Mouse (Mus musculus) forebrain, embryonic 16.5 days (tissue): Measurements from ENCODE around the gene Nell1. TPM values are rescaled to one million over a fixed set of nuclear protein-coding genes. Genes with fewer than 3 reads are reported as not detected.

Source experiments
- ATAC-seq: fragments of 200-750 bp; cut with Nextera tagmentation; 2 replicates; pipeline ENCODE4 v1.8.0; 2017; ENCODE audit warnings: mild to moderate bottlenecking, moderate library complexity
- H3K27ac ChIP-seq: fragments of 300-500 bp; sonication (generic); 2 replicates; pipeline ENCODE4 v1.5.1; 2014; ENCODE audit warnings: low read length, control low read depth
- H3K27me3 ChIP-seq: fragments of 300-500 bp; sonication (generic); replicated peaks from 2 replicates; pipeline ENCODE4 v1.6.1; 2014; ENCODE audit warnings: low read length; ENCODE audit not compliant: control insufficient read depth, insufficient read depth
- H3K36me3 ChIP-seq: fragments of 300-500 bp; sonication (generic); 2 replicates; pipeline ENCODE4 v1.6.1; 2014; ENCODE audit not compliant: control insufficient read depth, insufficient read depth
- H3K4me1 ChIP-seq: fragments of 300-500 bp; sonication (generic); replicated peaks from 2 replicates; pipeline ENCODE4 v1.6.1; 2014; ENCODE audit warnings: low read length; ENCODE audit not compliant: control insufficient read depth, insufficient read depth
- H3K4me2 ChIP-seq: fragments of 300-500 bp; sonication (generic); 2 replicates; pipeline ENCODE4 v1.6.1; 2014; ENCODE audit warnings: mild to moderate bottlenecking, low read length, control low read depth
- H3K4me3 ChIP-seq: fragments of 300-500 bp; sonication (generic); replicated peaks from 2 replicates; pipeline ENCODE4 v1.5.1; 2014; ENCODE audit warnings: mild to moderate bottlenecking, low read length, control low read depth
- H3K9ac ChIP-seq: fragments of 300-500 bp; sonication (generic); replicated peaks from 2 replicates; pipeline ENCODE4 v1.6.1; 2014; ENCODE audit warnings: low read depth, low read length, control low read depth
- H3K9me3 ChIP-seq: fragments of 300-500 bp; sonication (generic); 2 replicates; pipeline ENCODE4 v1.6.1; 2016; ENCODE audit warnings: low read length; ENCODE audit not compliant: control insufficient read depth
- whole genome bisulfite sequencing: fragments of 180-500 bp; shearing (Covaris S2); extraction: QIAGEN DNeasy Blood & Tissue Kit; methylation state at CpG from one replicate; pipeline ENCODE4 v1.1.7; 2014; 5-methylcytosine and 5-hydroxymethylcytosine counted together
- polyA plus RNA-seq: library from polyadenylated mRNA; unstranded; fragments of >200 nt; fragmentation: Nextera tagmentation; extraction: Ambion mirVana; gene quantifications from 2 replicates; pipeline ENCODE4 v1.2.1, GENCODE M21; 2015

Nell1 gene
- polyA plus RNA-seq, 1 experiment from 2014 or later, result 14.2 TPM

DNA sequence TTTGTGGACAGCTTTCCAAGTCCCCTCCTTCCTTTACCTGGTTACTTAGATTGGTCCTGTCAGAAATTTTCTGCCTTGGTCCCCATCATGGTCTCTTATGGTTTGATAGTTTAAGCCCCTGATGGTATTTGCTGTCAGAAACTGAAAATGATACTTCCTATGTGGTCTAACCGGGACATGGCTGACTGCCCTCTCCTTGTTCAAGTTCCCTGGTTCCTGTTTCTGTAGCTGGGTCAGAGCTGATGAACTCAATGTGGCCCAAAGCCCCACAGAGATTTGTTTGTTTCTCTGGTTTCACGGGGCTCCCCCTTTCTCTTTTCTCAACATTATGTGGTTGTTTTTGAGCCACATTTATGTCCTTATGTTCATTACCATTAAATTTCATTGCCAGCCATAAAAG, 30.6 kb downstream of the Nell1 start:
- no peak overlapping the region for H3K27ac ChIP-seq
- no peaks in the 10 kb centered on the region for H3K27me3 ChIP-seq
- no peak overlapping the region for H3K4me3 ChIP-seq
- no peaks in the 10 kb centered on the region for H3K9me3 ChIP-seq
- WGBS, result 70% methylated on average over 2 of the region's 2 CpGs
- H3K36me3 ChIP-seq, result no peaks in the 10 kb centered on the region
- no peak overlapping the region for H3K9ac ChIP-seq
- H3K4me2 ChIP-seq, result no peak overlapping the region
- no peaks in the 10 kb centered on the region for H3K4me1 ChIP-seq
- ATAC-seq, result no peak

DNA sequence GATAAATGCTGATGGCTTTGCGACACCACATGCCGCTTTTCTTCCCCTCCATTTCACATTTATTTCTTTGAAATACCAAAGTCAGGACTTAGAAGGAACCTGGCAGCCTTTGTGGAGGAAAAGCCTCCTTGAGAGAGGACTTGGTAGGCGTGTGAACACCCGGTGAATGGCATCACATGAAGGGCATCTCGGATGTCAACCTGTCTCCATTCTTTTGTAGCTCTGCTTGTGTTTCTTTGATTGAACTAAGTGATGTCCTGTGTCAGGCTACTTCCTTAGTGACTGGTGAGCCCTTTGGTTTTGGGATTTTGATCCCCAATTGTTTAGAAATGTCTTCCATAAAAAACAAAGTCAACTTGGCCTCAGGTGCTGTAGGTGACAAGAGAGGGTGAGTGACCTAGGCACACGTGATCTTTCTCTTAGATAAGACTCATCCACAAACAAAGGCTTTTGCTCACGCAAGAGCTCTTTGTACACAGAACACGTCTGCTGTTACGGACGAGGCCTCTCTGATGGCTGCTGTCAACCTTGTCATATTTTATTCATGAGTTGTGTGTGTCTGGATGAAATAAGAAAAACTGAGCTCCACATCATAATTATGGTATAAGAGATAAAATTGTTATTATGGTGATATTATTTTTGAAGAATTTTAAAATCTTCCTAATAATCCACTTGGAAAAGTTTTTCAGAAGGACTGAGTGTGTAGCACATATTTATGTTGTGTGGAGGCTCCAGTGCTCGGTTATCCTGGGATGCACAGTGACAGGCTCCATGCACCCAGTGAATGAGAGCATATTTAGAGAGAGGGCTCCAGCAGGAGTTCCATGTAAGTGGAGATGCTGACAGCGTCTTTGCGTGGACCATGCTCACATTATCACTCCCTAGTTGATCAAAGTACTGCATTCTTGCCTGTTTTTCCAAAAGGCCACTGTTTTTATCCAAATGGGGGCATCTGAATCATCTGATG, 60.8 kb downstream of the Nell1 start:
- H3K9ac ChIP-seq, result no peak overlapping the region
- no peak overlapping the region for H3K27ac ChIP-seq
- no peak overlapping the region for H3K4me2 ChIP-seq
- H3K27me3 ChIP-seq, result no peaks in the 10 kb centered on the region
- no peaks in the 10 kb centered on the region for H3K4me1 ChIP-seq
- 78% methylated on average over 13 of the region's 13 CpGs for WGBS
- no peaks in the 10 kb centered on the region for H3K9me3 ChIP-seq
- no peaks in the 10 kb centered on the region for H3K36me3 ChIP-seq
- no peak overlapping the region for H3K4me3 ChIP-seq
- ATAC-seq, result no peak

DNA sequence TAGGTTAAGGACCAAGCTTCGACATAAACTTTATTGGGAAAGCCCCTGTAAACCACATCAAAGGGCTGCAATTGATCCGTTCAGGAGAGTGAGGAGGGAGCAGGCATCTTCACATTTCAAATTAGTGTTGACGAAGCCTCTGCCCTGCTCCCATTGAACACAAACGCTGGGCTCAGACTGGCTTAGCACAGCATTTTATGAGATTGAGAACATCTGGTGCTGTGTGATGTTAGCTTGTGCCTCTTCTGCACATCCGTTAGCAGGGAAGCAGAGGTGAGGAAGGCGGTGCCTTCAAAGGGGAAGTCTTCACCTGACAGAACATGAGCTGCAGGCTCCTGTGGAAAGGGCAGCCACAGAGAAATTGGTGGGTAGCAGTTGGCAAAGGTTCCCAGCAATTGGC, 66.4 kb downstream of the Nell1 start:
- H3K4me1 ChIP-seq, result no peaks in the 10 kb centered on the region
- no peaks in the 10 kb centered on the region for H3K9me3 ChIP-seq
- no peaks in the 10 kb centered on the region for H3K27me3 ChIP-seq
- H3K9ac ChIP-seq, result no peak overlapping the region
- no peak for ATAC-seq
- 66% methylated on average over 6 of the region's 6 CpGs for WGBS
- H3K4me2 ChIP-seq, result no peak overlapping the region
- no peaks in the 10 kb centered on the region for H3K36me3 ChIP-seq
- no peak overlapping the region for H3K27ac ChIP-seq
- H3K4me3 ChIP-seq, result no peak overlapping the region

DNA sequence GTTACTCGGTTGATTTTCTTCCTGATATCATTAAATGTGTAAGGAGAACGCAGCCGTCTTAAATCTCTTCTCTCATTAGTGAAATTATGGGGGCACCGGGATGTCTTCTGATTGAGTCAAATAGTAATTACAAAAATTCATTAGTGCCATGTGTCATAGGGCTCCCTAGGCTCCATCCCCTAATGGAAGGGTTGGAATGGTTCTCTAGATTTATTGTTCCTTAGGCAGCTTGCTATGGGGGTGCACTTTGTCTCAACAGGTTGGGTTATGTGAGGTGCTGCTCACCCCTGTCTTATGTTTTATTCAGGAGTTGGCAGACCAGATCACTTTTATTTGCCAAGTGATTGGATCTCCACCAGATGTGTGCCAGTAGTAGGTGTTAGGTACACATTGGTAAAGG, 75.5 kb downstream of the Nell1 start:
- Histone ChIP-seq H3K27ac (no peak overlapping the region), H3K4me2 (no peak overlapping the region), H3K4me1 (no peaks in the 10 kb centered on the region), H3K36me3 (no peaks in the 10 kb centered on the region), H3K9ac (no peak overlapping the region), H3K9me3 (no peaks in the 10 kb centered on the region), H3K27me3 (no peaks in the 10 kb centered on the region), H3K4me3 (no peak overlapping the region)
- no peak for ATAC-seq
- 79% methylated on average over 4 of the region's 4 CpGs for WGBS

DNA sequence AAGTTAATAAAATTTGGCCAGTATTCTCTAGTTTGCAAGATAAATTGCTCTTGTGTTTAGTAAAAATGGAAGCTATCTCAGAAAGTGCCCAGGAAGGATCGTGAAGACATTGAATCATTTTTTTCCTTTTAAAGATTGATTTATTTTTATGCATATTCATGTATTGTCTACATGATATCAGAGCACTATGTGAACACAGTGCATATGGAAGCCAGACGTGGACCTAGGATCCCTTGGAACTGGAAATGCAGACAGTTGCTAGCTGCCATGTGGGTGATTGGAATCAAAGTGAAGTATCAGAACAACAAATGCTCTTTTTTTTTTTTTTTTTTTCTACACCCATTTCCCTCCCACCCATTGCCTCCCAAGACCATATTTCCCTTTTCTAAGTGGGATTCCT, 79.0 kb downstream of the Nell1 start:
- no peaks in the 10 kb centered on the region for H3K4me1 ChIP-seq
- ATAC-seq, result no peak
- H3K4me3 ChIP-seq, result no peak overlapping the region
- H3K36me3 ChIP-seq, result no peaks in the 10 kb centered on the region
- no peak overlapping the region for H3K4me2 ChIP-seq
- 83% methylated on average over 2 of the region's 2 CpGs for WGBS
- H3K27ac ChIP-seq, result no peak overlapping the region
- H3K9me3 ChIP-seq, result no peaks in the 10 kb centered on the region
- H3K9ac ChIP-seq, result no peak overlapping the region
- no peaks in the 10 kb centered on the region for H3K27me3 ChIP-seq

DNA sequence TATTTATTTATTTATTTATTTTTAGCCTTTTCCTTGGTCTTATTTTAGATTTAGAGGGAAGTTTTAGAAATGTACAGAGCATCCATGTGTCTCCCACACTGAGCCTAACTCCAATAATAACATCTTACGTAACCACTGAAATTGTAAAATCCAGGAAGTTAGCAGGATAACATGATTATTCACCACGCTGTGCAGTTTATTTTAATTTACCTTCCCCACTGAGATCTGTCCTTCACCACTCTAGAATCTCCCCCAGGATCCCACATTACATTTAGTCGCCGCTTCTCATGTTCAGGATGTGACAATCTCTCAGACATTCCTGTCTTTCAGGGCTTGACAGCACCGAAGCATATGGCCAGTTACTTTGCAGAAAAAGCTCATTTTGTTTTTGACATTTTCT, 119.8 kb downstream of the Nell1 start:
- ATAC-seq, result no peak
- WGBS, result 79% methylated on average over 5 of the region's 5 CpGs

DNA sequence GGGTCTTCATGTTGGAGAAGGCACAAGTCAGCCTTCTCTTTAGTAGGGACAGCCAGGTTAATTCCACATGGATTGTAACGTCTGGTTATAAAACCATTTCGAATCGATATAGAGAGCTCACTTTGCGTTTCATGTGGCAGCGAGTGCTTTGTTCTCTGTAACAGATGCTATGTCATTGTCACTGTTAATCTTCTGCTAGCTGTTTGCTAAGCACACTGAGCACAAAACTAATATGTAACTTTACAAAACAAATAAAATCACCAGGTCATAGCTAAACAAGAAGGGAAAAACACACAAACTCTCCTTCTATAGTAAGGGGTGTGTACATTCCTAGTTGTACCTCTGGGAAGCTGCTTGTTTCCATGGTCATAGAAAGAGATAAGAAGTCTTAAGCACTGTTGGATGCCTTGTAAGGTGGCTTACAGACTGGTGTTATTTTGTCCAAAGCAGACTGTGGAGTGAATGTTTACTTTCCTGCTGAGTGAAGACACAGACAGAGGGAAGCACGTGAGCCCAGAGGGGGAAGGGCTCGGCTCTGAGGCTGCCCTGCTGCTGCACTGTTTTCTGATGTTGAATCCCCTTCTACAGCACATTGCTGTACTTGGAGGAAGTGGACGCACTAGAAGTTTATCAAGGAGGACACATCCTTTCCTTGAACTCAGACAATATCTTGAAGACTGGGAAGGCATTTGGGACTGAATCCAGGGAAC, 131.1 kb downstream of the Nell1 start:
- H3K4me1 ChIP-seq, result no peaks in the 10 kb centered on the region
- ATAC-seq, result no peak
- H3K9ac ChIP-seq, result no peak overlapping the region
- H3K9me3 ChIP-seq, result no peaks in the 10 kb centered on the region
- H3K4me3 ChIP-seq, result no peak overlapping the region
- H3K4me2 ChIP-seq, result no peak overlapping the region
- 62% methylated on average over 8 of the region's 8 CpGs for WGBS
- H3K27ac ChIP-seq, result no peak overlapping the region
- no peaks in the 10 kb centered on the region for H3K36me3 ChIP-seq
- no peaks in the 10 kb centered on the region for H3K27me3 ChIP-seq

More for the DNA sequence above, 119.8 kb downstream of the Nell1 start:
- Histone ChIP-seq H3K27ac (no peak overlapping the region), H3K27me3 (no peaks in the 10 kb centered on the region), H3K36me3 (no peaks in the 10 kb centered on the region), H3K9me3 (no peaks in the 10 kb centered on the region), H3K4me3 (no peak overlapping the region), H3K4me1 (no peaks in the 10 kb centered on the region), H3K4me2 (no peak overlapping the region), H3K9ac (no peak overlapping the region)

DNA sequence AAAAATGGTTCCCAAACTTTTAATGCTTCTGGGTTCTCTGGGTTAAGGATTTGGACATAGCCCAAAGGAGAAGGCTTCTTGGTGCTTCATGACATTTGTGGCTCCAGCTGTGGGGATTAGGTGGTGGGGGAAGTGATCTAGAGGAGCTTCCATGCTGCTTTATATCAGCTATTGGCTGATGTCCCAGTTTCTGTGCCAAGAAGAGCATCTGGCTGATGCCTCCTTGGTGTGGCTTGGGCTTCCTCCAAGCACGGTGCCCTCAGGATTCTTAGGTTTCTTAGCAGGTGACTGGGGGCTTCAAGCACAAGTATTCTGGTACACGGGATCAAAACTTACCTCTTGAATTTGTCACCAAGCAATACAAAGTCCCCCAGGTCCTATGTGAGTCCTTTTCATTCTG, 132.6 kb downstream of the Nell1 start:
- no peaks in the 10 kb centered on the region for H3K27me3 ChIP-seq
- H3K27ac ChIP-seq, result no peak overlapping the region
- H3K9ac ChIP-seq, result no peak overlapping the region
- no peaks in the 10 kb centered on the region for H3K4me1 ChIP-seq
- WGBS, result 72% methylated on average over 2 of the region's 2 CpGs
- no peak overlapping the region for H3K4me2 ChIP-seq
- no peak for ATAC-seq
- no peak overlapping the region for H3K4me3 ChIP-seq
- no peaks in the 10 kb centered on the region for H3K36me3 ChIP-seq
- no peaks in the 10 kb centered on the region for H3K9me3 ChIP-seq

DNA sequence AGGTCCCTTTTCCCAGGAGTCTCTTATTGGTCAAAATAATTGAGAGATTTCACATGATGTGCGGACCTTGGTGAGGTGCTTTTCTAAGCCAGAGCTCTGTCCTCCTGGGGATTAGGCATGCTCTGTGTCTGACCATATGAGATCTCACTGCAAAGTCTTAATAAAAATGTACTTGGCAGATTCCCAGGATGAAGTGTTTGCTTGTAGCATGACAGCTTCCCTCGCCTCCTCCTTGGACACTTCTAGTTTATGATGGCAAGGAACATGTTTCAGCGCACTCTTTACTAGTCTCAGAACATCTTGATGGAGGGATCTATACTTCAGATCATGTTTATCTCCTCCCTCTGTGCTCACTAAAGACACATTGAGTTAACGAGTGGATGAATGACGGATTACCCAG, 143.7 kb downstream of the Nell1 start:
- H3K9me3 ChIP-seq, result no peaks in the 10 kb centered on the region
- no peak overlapping the region for H3K9ac ChIP-seq
- 88% methylated on average over 5 of the region's 5 CpGs for WGBS
- no peak overlapping the region for H3K27ac ChIP-seq
- H3K27me3 ChIP-seq, result no peaks in the 10 kb centered on the region
- H3K4me3 ChIP-seq, result no peak overlapping the region
- H3K4me1 ChIP-seq, result no peaks in the 10 kb centered on the region
- no peak for ATAC-seq
- no peak overlapping the region for H3K4me2 ChIP-seq
- H3K36me3 ChIP-seq, result no peaks in the 10 kb centered on the region
